ENCODE assay signal across 33 mouse cellular contexts in the genomic region with DNA sequence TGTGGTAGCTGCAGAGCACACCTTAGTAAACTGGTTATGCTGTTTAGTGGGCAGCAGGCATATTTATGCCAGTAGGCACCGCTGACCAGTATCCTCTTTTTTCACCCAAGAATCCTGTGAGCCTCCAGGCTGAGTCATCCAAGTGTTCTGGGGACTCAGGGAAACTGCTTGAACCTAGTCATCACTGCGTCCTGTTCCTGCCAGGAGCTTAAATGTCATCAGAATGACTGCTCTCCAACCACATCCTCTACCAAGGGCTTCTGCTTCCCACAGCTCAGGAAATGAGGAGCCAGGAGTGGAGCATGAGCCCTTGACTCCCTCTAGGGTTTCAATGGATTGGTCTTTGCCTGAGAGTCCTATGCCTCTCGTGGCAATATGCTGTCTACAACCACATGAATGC. TPM values are rescaled to one million over a fixed set of nuclear protein-coding genes. Genes with fewer than 3 reads are reported as not detected.
DNase-seq lines count a peak whose midpoint lies in the region; ATAC-seq and TF ChIP-seq lines count a peak whose summit lies in the region.
"Had no signal": no experiment of that assay in that cellular context is flagged by ENCODE, and none has a peak within 500 bp of the region (broad histone marks: within the 10 kb centered on the region; RNA-seq: fewer than 3 reads in every experiment).

No protein-coding gene starts in this region.

- H3K4me2 ChIP-seq in forebrain, postnatal 0 days (ENCODE audit: low read depth): no peak overlapping the region
- H3K4me2 ChIP-seq: embryonic facial prominence, embryonic 15.5 days; hindbrain, embryonic 15.5 days; kidney, embryonic 15.5 days; limb, embryonic 13.5 days; liver, embryonic 12.5 days had no signal

- H3K27me3 ChIP-seq in forebrain, postnatal 0 days (ENCODE audit: insufficient read depth, low read length): no peaks in the 10 kb centered on the region
- H3K27me3 ChIP-seq: CH12.LX; embryonic facial prominence, embryonic 15.5 days; hindbrain, embryonic 15.5 days; kidney, embryonic 15.5 days; limb, embryonic 13.5 days; liver, embryonic 12.5 days had no signal

- no peaks in the 10 kb centered on the region for H3K4me1 ChIP-seq in forebrain, postnatal 0 days (ENCODE audit: insufficient read depth)
- H3K4me1 ChIP-seq: embryonic facial prominence, embryonic 10.5 days; embryonic facial prominence, embryonic 15.5 days; hindbrain, embryonic 10.5 days; hindbrain, embryonic 15.5 days; kidney, embryonic 15.5 days; limb, embryonic 13.5 days had no signal

- peak; percentile 60 for DNase-seq in adrenal gland, adult 2 months
- DNase-seq in adrenal gland, postnatal 4 days (ENCODE audit: low spot score in 2 of 2): no peak
- DNase-seq in 3T3-L1 (ENCODE audit: low read depth, low spot score) (peak; percentile 94), NIH3T3 (ENCODE audit: low read depth) (peak; percentile 62)
- DNase-seq in brain, adult 2 months (ENCODE audit: low read depth, low spot score): peak; percentile 45
- DNase-seq in embryo, embryonic 9.5 days (ENCODE audit: extremely low spot score): no peak
- DNase-seq in neural tube, embryonic 10.5 days (ENCODE audit: extremely low spot score, low spot score): no peak
- DNase-seq in forebrain, postnatal 0 days: no peak
- DNase-seq: B cell, adult 2 months; cerebellum, adult 11-12 months; cerebellum, postnatal 10 days; gastrocnemius, postnatal 10 days; heart, postnatal 14 days; kidney, adult 18-20 months; kidney, postnatal 36 days; lung, adult 18-20 months; lung, postnatal 4 days; midbrain, embryonic 14.5 days; thymus, adult 18-20 months; thymus, postnatal 36 days had no signal

- no peak overlapping the region for H3K9ac ChIP-seq in forebrain, postnatal 0 days
- H3K9ac ChIP-seq: embryonic facial prominence, embryonic 15.5 days; hindbrain, embryonic 15.5 days; kidney, embryonic 15.5 days; limb, embryonic 13.5 days; liver, embryonic 12.5 days had no signal

- no peak for ATAC-seq in forebrain, postnatal 0 days
- ATAC-seq: forebrain, embryonic 14.5 days; inflammation-experienced regulatory T-cells, adult 6 months; liver, embryonic 12.5 days; lung, postnatal 0 days had no signal

- TF ChIP-seq CTCF in forebrain, postnatal 0 days (IDR thresholded peaks at IDR 0.05; ENCODE audit: low read depth): no peak

- H3K36me3 ChIP-seq in forebrain, postnatal 0 days (ENCODE audit: insufficient read depth): peaks cover 77% of the 10 kb centered on the region

- H3K27ac ChIP-seq in forebrain, postnatal 0 days (ENCODE audit: low read depth, low read length): no peak overlapping the region
- H3K27ac ChIP-seq: embryonic facial prominence, embryonic 10.5 days; embryonic facial prominence, embryonic 15.5 days; hindbrain, embryonic 10.5 days; hindbrain, embryonic 15.5 days; kidney, embryonic 15.5 days; limb, embryonic 13.5 days; liver, embryonic 12.5 days; stomach, postnatal 0 days had no signal

- H3K4me3 ChIP-seq in forebrain, postnatal 0 days (ENCODE audit: low read depth, low read length): no peak overlapping the region
- H3K4me3 ChIP-seq: embryonic facial prominence, embryonic 10.5 days; embryonic facial prominence, embryonic 15.5 days; hindbrain, embryonic 10.5 days; hindbrain, embryonic 15.5 days; kidney, embryonic 15.5 days; limb, embryonic 13.5 days; liver, embryonic 12.5 days had no signal

- 91% methylated on average over 3 of the region's 3 CpGs for WGBS in forebrain, postnatal 0 days

- no peaks in the 10 kb centered on the region for H3K9me3 ChIP-seq in forebrain, postnatal 0 days (ENCODE audit: low read length)
- H3K9me3 ChIP-seq: embryonic facial prominence, embryonic 10.5 days; embryonic facial prominence, embryonic 15.5 days; hindbrain, embryonic 10.5 days; hindbrain, embryonic 15.5 days; kidney, embryonic 15.5 days; liver, embryonic 12.5 days had no signal

RNA-seq across cellular contexts. Expression of a gene that starts 17.8 kb away (rescaled TPM):
- 10 to 100 TPM; 63.2 to 72.2 TPM for total RNA-seq in adrenal gland, adult 2 months (2021)
- polyA plus RNA-seq in adrenal gland, adult 2 months (2012; rRNA removed): 36.6 and 40.5 TPM in 2 replicates
- total RNA-seq in adrenal gland, postnatal 4 days (2021): 10 to 100 TPM; 78.7 to 79.8 TPM
- total RNA-seq in forebrain, postnatal 0 days (2014; rRNA removed): 78.1 and 82.6 TPM in 2 replicates
- 79.3 and 83.8 TPM in 2 replicates for polyA plus RNA-seq in forebrain, postnatal 0 days (2015; fragmentation: Nextera tagmentation; extraction: Ambion mirVana)

RNA-seq across cellular contexts. Expression of a gene that starts 18.4 kb away (rescaled TPM):
- total RNA-seq in adrenal gland, adult 2 months (2021): 10 to 100 TPM; 81.2 to 90.9 TPM
- polyA plus RNA-seq in adrenal gland, adult 2 months (2012; rRNA removed): 48.7 and 51.3 TPM in 2 replicates
- 10 to 100 TPM; 63.2 to 76.7 TPM for total RNA-seq in adrenal gland, postnatal 4 days (2021)
- total RNA-seq in forebrain, postnatal 0 days (2014; rRNA removed): 32.5 and 34.5 TPM in 2 replicates
- polyA plus RNA-seq in forebrain, postnatal 0 days (2015; fragmentation: Nextera tagmentation; extraction: Ambion mirVana): 38.2 and 50.8 TPM in 2 replicates

RNA-seq across cellular contexts. Expression of a gene that starts 19.7 kb away (rescaled TPM):
- total RNA-seq in adrenal gland, adult 2 months (2021): 10 to 100 TPM; 45.9 to 53.9 TPM
- 52.7 and 56.1 TPM in 2 replicates for polyA plus RNA-seq in adrenal gland, adult 2 months (2012; rRNA removed)
- total RNA-seq in adrenal gland, postnatal 4 days (2021): 10 to 100 TPM; 32.1 to 32.8 TPM
- total RNA-seq in forebrain, postnatal 0 days (2014; rRNA removed): 30.8 and 35.7 TPM in 2 replicates
- polyA plus RNA-seq in forebrain, postnatal 0 days (2015; fragmentation: Nextera tagmentation; extraction: Ambion mirVana): 14.8 and 22.6 TPM in 2 replicates

RNA-seq across cellular contexts. Expression of a gene that starts 32.5 kb away (rescaled TPM):
- total RNA-seq in adrenal gland, adult 2 months (2021): under 1 TPM; 0.14 to 0.20 TPM
- 0.26 and 0.47 TPM in 2 replicates for polyA plus RNA-seq in adrenal gland, adult 2 months (2012; rRNA removed)
- total RNA-seq in adrenal gland, postnatal 4 days (2021): 1 to 10 TPM in 1 of 2 experiments, under 1 TPM in 1; 0.62 to 1.1 TPM
- total RNA-seq in forebrain, postnatal 0 days (2014; rRNA removed): 0.24 and 0.54 TPM in 2 replicates
- polyA plus RNA-seq in forebrain, postnatal 0 days (2015; fragmentation: Nextera tagmentation; extraction: Ambion mirVana): 0.10 and 0.13 TPM in 2 replicates
- total RNA-seq: granulocyte monocyte progenitor cell, adult 5-6 weeks had no signal
- polyA plus RNA-seq: midbrain, embryonic 14.5 days had no signal

Comparison
In these comparisons a context has a peak if more than half of its experiments do, and no peak if none do; other contexts are left out.
1. DNase-seq: peak in adrenal gland, adult 2 months (single experiment), 3T3-L1 (single experiment), NIH3T3 (single experiment) and brain, adult 2 months (single experiment); none in adrenal gland, postnatal 4 days (0 of 2), embryo, embryonic 9.5 days (single experiment), neural tube, embryonic 10.5 days (single experiment) and forebrain, postnatal 0 days (single experiment).